Mouse (Mus musculus): ENCODE measurements around the gene Shld2.

GRCm38 (mm10) chr14:34323576-34324085 is 13.3 kb upstream of the Shld2 start:
- no peak for TF ChIP-seq CTCF (IDR thresholded peaks at IDR 0.05; ENCODE audit: extremely low read depth, insufficient read depth, low read length)
- no peak for TF ChIP-seq POLR2A (IDR thresholded peaks at IDR 0.05; ENCODE audit: extremely low read depth, insufficient read depth, low read length)
